Mouse (Mus musculus) spleen, postnatal 10 days (tissue): ENCODE measurements around the gene Cxcl12.

ENCODE experiments used
- DNase-seq, 2 experiments: peaks; one replicate each; pipeline ENCODE4 v3.0.0; 2021 to 2022; ENCODE audit warnings: low spot score in 2 of 2

Gene Cxcl12

DNA sequence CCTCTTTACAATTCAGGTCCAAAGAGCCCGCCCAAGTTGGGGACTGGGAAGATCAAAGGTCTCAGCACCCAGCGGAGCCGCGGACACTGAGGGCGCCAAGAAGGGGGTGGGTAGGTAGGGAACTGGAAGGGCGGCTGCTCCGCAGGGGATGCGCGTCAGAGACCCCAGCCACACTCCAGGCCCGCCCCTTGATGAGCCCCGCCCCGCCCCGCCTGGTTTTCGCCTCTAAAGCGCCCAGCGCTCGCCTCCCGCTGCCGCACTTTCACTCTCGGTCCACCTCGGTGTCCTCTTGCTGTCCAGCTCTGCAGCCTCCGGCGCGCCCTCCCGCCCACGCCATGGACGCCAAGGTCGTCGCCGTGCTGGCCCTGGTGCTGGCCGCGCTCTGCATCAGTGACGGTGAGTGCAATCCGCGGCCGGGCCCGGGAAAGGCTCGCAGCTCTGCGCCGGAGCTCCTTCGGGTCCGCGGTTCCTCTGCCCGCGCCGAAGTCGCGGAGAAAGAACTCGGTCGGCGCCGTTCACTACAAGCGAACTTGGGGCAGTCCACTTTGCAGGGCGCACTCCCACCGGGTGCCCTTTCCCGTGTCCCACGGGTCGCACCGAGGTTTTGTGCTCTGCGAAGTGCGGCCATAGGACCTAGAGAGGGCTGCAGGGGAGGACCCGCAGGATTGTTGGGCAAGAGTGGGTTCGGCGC is at the start of gene Cxcl12:
TSS of gene Cxcl12 (plus strand) at position 215 of the 691 bp plus-strand sequence.
- DNase-seq: peak in 1 of 2 experiments; percentile 28

GRCm38 (mm10) chr6:117122074-117122473 is 46.3 kb upstream of the Cxcl12 start:
- no peak for DNase-seq

GRCm38 (mm10) chr6:117126356-117126755 is 42.0 kb upstream of the Cxcl12 start:
- no peak for DNase-seq

DNA sequence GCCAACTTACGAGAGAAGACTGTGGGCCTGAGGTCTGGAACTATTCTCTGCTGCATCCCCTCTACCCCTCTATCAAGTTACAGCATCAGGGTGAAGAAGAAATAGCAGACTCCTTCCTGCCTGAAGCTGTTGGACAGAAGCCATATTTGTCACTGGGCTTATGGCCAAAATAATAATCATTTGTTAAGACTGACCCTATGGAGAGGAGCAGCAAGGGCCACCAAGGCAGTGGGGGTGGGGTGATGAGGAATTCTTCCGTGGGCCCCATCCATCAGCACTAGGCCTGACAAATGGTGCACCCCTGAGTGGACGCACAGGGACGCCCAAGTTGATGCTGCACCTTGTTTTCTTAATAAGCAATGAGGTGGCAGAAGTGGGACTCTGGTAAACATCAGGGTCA is 38.9 kb upstream of the Cxcl12 start:
- DNase-seq: no peak

GRCm38 (mm10) chr6:117130680-117131111 is 37.6 kb upstream of the Cxcl12 start:
- no peak for DNase-seq

DNA sequence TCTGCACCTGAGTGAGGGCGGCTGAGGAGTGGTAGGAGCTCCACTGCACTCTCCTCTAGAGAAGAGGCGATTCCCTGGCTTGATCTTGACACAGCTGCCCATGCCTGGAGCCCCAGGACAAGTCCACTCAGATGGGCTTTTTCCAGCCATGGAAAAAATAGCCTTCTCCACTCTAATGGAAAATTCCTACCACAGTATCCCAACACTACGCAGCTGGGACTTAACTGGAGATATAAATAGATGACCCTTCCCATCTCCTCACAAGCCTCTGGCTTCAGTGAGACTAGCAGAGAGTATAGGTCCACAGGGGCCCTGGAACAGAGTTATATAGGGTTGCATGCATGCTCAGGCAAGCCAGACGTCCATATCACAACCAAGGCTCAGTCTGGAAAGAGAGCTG is 33.8 kb upstream of the Cxcl12 start:
- no peak for DNase-seq

- DNase-seq: no peak
Observed at GRCm38 (mm10) chr6:117137735-117138134, 30.6 kb upstream of the Cxcl12 start.

- no peak for DNase-seq
Observed at GRCm38 (mm10) chr6:117140907-117141306, 27.4 kb upstream of the Cxcl12 start.

GRCm38 (mm10) chr6:117146951-117147350 is 21.4 kb upstream of the Cxcl12 start:
- no peak for DNase-seq

DNA sequence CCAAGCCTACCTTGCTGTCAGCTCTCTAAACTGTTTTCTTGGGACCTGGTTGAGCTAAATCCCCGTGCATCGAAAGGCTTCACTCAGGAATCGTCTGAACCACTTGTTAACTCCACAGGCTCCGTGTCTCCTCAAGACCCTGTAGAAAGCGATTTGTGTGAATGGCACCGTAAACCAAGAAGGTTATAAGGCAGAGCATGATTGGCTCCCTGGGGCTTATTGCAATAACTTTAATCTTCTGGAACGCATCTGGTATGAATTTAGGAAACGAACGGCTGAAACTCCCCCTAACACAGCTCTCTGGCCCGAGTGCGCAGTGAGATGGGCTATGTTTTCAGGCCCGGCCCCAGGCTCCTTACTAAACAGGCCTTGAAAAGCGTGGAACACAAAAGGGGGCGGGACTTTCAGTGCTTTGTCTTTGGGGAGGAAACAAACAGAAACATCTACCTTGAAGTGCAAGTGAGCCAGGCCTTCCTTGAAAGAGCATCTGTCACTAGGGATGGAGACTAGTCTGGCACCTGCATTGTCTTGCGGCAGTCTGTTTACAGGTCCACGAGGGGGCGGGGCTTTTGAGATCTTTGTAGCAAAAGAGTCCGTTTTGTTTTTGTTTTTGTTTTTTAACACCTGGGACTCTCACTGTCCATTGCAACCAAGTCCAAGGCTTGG is 16.7 kb upstream of the Cxcl12 start:
- DNase-seq: no peak

DNA sequence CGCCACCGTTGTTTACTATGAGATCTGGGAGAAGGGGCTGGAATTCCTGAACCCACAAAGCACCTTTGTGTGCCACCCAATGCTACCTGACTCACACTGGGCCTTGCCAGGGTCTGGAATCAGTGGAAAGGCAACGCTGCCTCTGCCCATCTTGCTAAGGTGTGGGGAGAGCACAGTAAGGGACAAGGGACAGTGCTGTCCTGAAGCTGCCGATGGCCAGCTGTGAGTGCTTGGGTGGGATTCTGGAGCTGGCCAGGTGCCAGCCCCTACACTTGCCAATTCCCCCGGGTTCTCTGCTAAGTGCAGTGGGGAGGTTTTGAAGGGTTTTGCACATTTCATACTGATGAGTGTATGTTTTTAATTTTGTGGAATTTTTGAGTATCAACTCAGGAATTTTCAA is 15.3 kb upstream of the Cxcl12 start:
- DNase-seq: no peak

DNA sequence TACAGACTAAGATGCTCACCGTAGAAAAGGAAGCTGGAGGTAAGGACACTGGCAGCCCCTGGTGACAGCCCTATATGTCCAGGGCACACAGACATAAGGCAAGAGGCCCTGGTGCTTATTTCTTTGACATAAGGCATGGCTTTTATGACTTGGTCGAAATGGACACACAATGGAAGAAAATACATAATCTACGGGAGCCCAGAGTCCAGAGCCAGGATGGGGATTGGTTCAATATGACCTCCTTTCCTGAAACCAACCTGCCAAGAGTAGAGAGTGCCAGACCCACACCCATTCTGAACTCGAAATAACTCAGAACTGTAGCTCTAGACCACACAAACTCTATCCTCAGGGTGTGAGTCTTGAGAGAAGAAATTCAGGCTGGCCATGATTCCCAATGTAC is 11.5 kb upstream of the Cxcl12 start:
- no peak for DNase-seq

GRCm38 (mm10) chr6:117159710-117160690 is 8.3 kb upstream of the Cxcl12 start:
- DNase-seq: no peak

- DNase-seq: no peak
Observed at GRCm38 (mm10) chr6:117163486-117163885, 4.8 kb upstream of the Cxcl12 start.

GRCm38 (mm10) chr6:117166581-117167425 is 1.5 kb upstream of the Cxcl12 start:
- peak in 1 of 2 experiments; percentile 76 for DNase-seq

DNA sequence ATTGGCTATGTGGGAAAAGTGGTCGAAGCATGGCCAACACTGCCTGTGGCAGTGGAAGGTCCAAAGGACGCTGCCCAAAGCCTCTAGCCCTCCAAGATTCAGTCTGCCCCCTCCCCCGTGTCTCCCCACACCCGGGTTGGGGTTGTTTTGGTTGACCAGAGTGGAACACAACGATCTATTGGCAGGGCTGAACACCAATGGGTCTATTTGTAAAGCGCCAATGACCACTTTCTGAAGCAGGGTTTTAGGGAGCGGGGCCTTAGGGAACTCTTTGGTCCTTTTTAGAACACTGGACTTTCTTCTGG is 957 bp upstream of the Cxcl12 start:
- no peak for DNase-seq

DNA sequence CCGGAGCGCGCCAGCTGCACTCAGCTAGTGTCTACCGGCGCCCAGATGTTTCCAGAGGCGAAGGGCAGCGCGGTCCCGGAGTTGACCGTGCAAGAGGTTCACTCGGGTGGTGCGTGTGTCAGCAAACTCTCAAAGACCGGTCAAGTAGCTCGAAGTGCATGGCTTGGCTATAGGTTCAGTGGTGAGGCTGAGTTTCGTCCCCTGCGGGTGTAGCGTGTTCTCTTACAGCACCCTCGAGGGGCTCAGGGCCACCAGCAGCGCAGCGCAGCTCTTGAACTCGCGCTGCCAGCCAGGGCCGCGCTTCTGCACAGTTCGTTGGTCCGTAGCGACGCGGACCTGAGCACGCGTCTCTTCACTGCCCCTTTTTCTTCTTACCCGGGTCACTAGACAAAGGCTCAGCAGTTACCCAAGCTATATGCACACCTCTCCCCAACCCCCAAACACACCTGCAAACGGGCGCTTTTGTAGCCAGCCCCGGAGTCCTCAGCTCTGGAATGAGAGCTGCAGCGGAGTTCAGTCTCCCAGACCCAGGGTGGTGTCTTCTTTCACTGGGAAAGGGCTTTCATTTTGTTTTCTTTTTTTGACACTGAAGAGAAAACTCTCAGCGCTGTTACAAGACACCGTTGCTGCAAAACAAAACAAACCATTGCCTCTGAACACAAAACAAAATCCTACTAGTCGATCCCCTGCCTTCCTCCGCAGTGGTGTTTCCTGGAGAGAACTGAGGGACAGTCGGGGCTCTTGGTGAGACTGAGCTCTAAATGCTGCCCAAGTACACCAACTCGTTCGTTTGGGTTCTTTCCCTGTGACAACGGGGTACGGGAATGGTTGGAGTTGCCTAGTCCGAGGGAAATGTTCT is 945 bp downstream of the Cxcl12 start:
- no peak for DNase-seq

GRCm38 (mm10) chr6:117169910-117170747 is 1.8 kb downstream of the Cxcl12 start:
- no peak for DNase-seq

GRCm38 (mm10) chr6:117172358-117172757 is 4.0 kb downstream of the Cxcl12 start:
- no peak for DNase-seq

DNA sequence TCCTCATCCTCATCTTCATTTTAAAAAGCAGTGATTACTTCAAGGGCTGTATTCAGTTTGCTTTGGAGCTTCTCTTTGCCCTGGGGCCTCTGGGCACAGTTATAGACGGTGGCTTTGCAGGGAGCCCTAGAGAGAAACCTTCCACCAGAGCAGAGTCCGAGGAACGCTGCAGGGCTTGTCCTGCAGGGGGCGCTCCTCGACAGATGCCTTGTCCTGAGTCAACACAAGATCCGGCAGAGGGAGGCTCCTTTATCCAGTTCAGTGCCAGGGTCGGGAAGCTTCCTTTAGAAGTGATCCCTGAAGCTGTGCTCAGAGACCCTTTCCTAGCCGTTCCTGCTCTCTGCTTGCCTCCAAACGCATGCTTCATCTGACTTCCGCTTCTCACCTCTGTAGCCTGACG is 5.5 kb downstream of the Cxcl12 start:
- peak; percentile 26 to 68 for DNase-seq
